Mouse (Mus musculus): ENCODE measurements around the gene Stk39.

Stk39 gene

DNA sequence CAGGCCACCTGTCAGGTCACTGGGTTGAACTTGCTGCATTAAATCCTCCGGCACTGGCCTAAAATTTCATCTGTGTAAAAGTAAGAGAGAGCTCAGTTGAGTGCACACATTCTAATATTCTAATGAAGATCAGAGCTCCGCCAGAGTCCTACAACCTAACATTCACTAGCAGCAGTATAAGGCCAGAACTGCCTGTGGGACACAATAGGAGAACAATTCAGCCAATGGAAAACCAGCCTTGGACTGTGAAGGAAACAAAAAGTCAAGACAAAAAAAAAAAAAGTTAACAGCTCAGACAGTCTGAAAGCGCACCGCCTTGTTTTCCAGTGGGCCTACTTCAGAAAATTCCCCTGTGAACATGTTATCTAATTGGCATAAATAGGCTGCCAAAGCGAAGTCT is 137.1 kb downstream of the Stk39 start:
- peak; percentile 27 for DNase-seq

DNA sequence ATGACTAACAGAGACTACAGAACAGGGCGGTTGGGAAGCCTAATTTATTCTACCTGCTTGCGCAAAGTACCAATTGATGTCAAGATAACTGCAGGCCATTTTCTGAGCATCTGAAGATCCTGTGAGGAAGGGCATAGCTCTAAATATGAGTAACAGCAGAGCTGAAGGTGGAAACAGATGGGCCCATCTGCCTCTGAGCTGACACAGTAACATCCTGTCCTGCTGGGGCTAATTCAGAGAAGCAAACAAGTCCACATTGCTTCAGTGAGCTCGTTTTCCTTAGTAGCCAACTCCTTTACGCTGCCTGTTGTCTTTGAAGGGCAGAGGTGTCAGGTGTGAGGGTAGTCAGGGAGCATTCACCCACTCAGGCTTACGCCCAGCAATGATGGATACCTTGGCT is 146.8 kb downstream of the Stk39 start:
- no peak for DNase-seq

DNA sequence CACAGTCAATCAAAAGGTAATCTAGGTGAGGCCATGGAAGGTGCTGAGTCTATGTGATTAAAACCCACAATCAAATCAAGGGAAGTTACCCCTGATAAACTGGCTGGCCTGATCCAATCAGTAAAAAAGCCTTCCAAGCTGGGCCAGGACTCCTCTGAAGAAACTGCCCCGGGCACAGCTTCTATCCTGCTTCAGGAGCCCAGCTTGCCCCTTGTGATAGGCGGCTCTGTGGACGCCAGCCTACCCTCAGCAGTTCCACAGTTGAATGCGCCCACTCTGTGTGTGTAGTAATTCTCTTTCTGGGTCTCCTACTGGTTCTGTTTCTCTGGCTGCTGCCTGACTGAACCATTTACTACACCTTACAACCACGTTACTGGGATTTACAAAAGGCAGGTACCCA is 150.8 kb downstream of the Stk39 start:
- DNase-seq, result peak; percentile 61

DNA sequence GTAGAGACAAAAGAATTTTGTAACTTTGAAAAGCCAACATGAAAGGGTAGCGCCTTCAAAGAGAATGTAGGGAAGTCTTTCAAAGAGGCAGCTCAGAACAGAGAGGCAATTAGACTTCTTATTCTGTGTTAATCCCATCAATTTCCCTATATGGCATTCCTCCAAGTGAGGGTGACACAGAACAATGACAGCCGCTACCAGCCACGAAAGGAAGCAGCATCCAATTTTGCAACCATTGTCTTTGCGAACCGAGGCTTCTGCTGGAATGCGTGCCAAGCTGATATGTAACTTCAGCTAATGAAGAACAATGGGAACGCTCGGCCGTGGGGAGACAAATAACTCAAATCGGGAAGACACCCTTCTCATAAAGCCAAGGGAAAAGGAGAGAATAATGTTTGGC is 151.4 kb downstream of the Stk39 start:
- no peak for DNase-seq

DNA sequence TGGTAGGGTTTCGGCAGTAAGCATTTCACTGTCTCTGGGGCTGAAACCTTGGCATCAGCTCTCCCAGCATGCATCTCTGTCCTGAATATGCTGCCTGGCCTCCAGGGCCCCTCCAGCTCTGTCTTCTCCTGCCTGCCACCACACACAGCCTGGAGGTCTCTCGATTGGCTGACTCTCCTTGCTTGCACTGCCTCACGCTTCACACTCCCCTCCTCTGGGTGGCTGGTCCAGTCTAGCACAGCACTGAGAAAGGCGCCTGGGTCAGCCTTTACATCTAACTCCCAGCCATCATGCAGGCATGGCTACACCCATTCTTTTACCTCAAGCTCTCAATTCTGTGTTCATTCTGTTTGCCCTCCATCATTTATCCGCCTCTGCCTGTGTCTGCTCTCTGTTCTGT is 153.6 kb downstream of the Stk39 start:
- DNase-seq, result no peak

DNA sequence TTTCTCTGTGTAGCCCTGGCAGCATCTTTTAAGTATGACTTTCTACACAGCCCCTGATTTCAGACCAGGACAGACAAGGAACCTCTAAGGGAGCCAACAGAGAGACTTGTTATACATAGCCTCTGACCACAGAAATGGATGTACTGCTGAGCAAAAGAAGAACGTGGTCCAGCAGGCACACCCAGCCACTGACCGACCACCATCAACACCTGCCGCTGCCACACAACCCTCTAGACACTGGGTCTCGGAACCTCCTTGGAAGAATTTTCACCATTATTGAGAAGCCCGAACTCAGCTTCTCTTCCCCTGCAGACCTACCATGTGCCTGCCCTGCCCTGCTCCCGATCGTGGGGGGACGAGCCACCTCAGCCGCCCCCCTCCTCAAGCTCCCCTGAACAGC is 154.2 kb downstream of the Stk39 start:
- DNase-seq, result no peak

DNA sequence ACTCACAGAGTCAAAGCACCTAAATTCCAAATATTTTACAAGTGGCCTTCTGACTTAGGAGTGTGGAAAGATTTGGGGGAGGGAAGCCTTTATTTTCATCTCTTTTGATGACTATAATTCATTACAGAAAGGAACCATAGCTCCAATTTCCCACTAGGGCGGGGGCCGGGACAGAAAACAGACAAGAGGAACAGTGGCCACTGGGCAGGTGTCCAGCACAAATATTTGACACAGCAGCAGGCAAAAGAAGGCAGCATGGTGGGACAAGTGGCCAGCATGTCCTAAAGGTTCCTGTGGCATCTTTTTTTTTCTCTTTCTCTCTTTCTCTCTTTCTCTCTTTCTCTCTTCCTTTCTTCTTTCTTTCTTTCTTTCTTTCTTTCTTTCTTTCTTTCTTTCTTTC is 154.6 kb downstream of the Stk39 start:
- DNase-seq, result peak; percentile 92

DNA sequence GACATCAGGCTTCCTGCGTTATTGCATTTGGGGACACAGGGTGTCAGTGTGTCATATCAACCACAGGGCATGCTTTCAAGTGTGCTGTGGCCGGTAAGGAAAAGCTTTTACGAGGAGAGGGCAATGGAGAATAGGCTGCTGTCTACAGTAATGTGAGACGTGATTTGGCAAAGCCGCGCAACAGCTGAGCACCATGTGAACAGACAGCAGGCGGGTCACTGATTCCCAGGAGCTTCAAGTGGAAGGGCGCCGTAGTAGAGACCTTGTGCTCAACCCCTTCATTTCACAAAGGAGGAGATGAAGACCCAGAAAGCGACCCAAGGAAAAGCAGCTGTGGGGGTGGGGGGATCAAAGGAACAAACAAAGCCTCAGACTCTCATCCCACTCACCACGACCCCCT is 156.8 kb downstream of the Stk39 start:
- DNase-seq, result peak; percentile 86

DNA sequence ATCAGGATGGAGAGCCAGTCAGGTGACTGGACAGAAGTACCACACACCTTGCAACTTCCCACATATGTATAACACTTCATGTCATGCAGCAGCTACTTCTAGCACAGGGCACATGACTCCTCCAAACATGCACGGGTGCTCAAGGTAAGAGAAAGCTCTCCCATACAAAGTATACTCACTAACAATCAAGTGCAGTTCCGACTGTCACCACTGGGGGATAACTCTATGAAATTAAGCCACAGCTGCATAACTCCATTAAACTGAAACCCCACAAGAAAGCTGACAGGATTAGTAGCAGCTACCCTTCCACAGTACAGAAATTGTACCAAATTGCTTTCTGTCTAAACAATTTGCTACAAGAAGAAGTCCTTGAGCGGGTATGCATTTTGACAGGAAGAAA is 161.9 kb downstream of the Stk39 start:
- peak; percentile 76 for DNase-seq

DNA sequence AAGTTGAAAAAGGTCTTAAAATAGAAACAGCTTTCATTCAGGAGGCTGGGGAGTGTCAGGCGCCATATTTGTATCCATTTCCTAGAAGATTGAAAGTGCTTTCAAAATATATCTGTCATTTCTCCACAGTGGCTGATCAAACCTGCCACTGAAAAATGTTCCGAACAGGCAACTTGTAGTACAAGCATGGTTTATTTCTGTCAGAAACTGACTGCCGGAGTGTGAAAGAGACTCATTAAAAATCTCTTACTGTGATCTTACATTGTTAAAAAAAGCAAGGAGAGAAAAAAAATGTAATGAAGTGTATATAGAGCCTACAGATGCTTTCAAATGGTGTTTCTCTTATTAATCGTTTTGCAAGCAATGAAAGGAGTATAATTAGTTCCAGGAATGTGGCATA is 165.5 kb downstream of the Stk39 start:
- DNase-seq, result no peak

DNA sequence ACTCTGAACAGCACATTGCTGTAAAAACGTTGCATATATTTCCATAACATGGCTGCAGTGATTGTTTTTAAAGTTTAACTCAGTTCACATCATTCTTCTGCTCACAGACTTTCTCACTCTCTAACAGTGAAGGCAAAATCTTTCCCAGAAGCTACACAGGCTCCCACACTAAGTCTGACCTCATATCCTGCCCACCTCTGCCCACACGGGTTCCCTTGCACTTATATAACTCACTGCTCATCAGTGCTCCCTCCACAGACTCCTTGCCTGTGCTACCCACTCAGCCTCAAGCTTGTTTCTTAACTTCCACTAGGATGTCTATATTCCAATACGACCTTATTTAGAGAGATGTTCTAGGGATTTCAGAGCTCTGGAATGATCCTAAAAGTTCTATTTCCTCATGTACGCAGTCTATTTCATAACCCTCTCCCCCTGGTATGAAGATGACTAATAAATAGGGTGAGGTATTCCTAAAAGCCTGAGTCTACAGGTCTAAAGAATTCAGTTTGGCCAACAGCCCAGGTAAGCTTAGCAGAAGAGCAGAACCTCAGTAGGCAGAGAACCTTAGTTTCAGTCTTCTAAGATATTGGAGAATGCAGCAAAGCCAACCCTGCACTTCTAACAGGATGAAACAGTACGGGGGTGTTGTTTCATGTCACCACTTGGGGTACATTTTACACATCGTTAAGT is 167.2 kb downstream of the Stk39 start:
- peak; percentile 50 for DNase-seq

DNA sequence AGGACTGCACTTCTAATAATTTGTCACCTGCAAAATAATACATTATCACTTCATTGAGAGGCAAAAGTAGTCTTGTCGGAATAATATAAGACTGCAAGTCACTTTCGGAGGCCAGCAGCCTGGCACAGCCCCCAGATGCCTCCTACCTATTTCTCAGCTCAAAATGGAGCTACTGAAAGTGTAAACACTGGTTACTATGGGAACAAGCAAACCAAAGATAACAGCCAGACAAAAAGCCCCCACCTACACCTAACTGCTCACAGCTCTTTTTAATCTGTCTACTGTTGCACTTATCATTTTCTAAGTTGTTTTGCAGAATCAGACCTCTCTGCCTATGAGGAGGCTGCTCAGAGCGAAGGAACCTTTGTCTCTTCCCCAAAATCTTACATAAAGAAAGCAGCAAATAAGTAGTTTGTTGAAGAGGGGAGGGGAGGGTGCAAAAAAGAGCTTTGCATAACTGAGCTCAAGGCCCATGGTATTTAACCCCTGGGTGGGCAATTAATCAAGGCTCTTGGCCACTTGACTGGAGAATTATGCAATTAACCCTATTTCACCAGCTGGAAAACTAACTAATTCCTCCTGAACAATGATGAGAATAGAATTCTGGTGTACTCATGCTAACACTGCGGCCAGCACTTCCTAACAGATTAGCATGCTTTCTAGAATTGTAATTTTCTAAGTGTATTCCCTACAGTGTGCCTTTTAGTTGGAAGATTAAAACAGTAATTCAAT is 170.1 kb downstream of the Stk39 start:
- peak; percentile 58 for DNase-seq

DNA sequence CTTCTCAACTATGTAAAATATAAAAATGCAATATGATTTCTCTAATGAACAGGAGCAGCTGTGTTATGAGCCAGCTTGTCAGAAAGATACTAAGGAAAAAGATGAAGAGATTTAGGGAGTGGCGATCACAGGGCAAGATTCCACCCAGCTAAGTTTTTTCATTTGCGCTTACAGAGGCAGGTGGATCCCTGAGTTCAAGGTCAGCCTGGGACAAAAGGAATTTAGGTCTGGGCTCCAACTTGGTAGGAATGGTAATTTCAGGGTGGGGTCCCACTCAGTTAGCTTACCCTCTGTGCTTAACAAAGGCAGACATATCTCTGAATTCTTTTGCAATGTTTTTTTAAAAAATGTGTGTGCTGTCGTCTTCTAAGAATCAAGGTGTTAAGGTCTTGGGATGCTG is 173.7 kb downstream of the Stk39 start:
- DNase-seq, result no peak

DNA sequence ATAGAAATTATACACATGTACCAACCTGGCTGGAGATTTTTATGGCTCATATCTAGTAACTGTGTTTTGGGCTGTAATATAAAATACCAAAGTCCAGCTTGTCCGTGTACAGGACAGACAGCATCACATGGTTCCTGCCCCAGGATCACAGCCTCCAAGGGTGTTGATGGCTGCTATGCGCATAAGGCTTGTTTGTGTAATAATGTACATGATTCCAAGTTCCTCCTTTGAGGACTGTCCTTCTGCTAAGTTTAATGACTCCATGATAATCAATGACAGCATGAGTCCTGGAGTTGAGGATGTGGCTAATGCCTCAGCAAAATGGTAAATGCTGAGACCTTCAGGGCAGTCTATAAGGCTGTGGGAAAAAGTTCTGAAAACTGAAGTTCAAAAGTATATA is 174.1 kb downstream of the Stk39 start:
- peak; percentile 25 for DNase-seq

DNA sequence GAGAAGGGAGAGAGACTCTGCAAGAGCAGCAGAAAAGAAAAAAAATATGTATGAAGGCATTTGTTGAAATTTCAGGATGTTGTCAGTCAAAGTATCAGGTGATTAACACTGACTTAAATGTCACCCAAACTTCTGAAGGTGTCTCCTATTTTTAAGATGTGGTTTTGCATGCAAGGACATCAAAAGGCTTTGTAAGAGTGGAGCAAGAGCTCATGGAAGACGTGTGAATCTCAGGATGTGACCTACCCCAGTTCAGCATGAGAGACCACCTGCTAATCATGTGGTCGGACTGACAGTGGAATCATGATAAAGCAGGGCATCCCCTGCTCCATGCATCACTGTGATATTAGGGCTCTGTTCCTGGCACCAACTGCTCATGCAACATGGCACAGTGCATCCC is 175.3 kb downstream of the Stk39 start:
- DNase-seq, result peak; percentile 49

DNA sequence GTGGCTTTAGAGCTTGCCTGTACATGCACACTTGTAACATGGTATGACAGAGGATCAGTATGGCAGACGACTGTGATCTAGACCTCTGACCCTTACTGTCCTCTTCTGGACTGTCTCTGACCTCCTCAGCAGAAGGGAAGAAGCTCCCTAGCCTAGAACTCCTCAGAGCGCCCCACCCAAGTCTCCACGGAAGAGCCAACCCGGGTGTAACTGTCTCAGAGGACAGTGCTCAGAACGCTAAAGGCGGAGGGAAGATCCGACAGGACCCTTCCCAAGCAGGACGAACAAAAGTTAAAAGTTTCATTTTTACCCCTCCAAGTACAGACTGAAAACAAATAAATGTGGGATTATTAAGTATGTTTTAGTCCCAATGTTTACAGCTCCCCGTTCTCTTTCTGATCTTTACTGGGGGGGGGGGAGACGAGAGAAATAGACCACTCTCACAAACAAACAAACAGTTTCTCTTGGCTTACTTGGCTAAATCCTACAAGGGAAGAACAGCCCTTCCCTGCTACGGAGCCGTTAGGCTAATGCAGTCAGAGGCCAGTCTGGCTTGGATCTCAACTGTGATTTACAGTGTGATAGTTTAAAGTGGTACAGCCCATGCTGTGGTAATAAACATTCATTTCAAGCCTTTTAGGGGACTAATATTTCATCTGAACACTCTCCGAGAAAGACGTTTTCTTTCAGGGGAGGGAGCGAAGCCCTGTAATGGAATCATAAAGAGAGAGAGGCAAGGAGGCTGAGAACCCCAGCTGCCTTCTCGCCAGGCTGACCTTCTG is 179.3 kb downstream of the Stk39 start:
- DNase-seq, result peak; percentile 46

DNA sequence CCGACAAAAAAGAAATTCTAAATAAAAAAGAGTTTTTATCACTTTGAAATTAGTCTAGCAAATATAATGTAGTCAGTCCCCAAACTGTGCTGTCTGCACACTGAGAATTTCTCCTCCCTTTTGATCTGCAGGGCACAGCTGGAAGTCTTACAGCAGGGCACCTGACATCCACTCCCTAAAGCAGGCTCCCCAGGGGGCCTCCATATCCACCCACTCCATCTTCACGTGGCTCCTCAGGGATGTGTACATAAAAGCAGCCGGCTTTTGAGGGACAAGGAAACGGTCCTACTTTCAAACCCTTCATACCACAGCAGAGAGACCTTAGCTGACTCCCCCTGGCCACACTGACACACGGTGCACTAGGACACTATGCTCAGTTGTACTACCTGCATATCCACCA is 180.2 kb downstream of the Stk39 start:
- DNase-seq, result peak; percentile 71

DNA sequence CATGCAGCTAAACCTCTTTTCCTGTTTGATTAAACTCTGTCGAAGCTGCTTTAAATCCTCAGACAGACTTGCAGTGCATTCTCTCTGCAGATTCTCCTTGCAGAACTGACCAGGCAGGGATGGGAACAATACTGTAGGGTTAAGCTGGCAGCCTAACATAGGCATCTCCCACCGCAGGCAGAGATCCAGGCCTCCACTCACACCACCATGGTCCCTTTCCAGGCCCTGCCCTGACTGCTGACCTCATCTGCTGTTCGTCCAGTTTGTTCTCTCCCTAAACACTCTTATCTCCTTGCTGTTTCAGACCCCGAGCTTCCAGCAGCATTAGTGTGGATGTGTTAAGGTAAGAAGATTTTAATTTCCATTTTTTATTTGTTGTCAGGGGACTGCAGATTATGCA is 182.1 kb downstream of the Stk39 start:
- peak; percentile 54 for DNase-seq

DNA sequence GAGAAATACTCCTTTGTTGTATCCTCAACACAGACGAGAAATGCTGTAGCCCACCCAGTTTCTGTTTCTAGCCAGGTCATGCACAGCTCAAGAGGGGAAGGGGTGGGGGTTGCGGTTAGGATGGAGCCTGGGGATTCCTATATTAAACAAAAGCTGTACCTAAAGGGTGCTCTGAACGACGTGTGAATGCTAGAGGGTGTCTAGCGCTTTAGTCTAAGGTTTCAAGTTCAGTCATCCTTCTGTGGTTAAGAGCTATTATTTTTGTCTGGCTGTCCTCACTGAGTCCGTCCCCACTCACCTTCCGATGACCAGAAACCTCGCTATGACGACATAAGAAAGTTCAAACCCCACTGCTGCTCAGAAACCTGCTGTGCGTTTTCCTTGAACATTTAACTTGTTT is 182.9 kb downstream of the Stk39 start:
- DNase-seq, result peak; percentile 78

DNA sequence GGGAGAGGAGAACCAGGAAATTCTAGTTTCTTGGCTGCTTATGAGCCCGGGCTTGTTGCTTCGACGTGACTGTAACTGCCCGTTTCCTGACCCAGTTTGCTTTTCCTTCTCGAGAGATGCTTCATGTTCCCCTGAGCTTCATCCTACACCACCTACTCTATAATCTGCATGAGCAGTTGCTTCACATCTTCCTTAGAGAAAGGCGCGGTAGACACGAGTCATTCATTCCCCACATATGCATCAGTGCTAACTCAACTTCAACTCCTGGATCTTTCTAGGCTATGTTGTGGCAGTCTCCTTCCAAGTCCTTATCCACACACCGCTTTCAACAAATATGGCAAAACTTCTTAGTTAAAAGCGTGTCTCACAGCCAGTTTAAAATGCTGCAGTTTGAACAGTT is 184.0 kb downstream of the Stk39 start:
- DNase-seq, result no peak

DNA sequence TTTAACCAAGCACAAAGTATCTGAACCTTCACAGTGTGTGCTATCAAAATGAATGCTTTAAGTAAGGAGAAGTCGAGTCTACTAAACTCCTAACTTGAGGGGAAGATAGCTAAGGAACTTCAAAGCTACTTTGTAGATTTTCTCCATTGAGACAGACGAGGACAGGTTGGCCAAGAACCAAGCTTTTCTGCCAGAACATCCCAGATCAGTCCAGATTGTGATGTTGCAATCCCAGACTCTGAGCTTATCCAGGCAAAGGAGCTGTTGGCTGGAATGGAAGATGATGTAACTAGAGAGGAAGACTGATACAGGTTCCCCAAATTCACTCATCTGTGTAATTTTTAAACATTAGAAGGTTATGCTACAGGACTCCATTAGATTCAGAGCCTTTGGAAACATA is 187.7 kb downstream of the Stk39 start:
- peak; percentile 94 for DNase-seq

DNA sequence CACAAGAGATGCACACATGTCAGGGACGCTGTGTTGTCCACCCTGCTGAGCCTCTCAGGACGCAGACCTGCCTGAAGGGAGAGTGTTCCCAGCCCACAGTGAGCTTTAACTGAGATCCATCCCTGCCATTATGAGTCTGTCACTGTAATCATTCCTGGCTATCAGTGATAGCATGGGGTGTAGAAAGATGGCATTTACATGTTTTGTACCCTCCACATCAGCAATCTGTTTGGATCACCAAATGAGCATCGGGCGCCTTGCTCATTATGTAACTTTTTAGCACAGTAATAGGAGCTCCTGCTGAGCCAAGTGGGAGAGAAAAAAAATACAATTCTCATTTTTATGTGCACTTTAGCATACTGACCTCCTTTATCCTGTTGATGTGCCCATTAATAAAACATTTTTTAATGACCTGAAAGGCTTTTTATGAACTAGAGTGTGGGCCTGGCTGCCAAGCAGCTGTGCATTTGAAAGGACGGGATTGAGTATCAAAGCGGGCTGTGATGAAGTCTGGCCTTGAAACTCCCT is 189.0 kb downstream of the Stk39 start:
- peak; percentile 83 for DNase-seq

DNA sequence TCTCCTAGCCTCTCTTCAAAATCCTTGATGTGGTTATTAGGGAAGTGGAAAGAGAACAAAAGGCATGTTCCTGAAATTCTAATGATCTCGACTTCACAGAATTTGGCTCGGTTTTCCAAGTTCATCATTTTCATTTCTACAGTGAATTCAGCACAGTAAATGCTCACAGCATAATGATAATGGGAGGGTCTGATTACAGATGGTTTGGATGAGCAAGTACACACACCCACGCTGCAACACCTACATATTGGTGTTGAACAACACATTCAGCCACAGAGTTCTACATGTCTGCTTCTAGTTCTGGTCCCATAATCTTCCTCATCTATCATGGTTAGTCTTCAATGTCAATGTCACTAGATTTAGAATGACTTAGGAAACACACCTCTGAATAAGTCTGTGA is 190.5 kb downstream of the Stk39 start:
- DNase-seq, result no peak

DNA sequence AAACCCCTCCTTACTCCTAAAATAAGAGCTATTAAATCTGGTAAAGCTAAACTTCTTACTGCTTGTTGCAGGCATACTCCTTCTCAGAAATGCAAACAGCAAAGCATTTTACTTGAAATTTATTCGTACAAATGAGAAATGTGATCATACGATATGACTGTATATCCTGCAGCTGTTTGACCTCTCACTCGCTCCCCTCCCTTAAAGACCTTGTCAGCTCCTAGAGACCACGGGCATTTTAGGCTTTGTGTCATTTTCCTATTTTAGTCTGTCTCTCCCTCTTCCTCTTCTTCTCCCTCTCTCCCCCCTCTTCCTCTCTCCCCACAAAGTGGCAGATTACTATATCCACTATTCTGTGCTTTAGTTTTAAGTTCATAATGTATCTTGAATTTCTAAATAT is 200.8 kb downstream of the Stk39 start:
- no peak for DNase-seq
